Mouse (Mus musculus) brain, embryonic 14.5 days (tissue): ENCODE results near the gene Cpne6. TPM values are rescaled to one million over a fixed set of nuclear protein-coding genes. Genes with fewer than 3 reads are reported as not detected.

ENCODE experiments used
- DNase-seq: peaks from one replicate; pipeline ENCODE4 v3.0.0-alpha.2; 2011; ENCODE audit warnings: low read depth
- CTCF ChIP-seq: fragments of 200-500 bp; IDR thresholded peaks from 2 replicates; pipeline ENCODE4 v1.5.1; 2012; ENCODE audit warnings: inconsistent platforms, mild to moderate bottlenecking, moderate library complexity, borderline replicate concordance; ENCODE audit not compliant: insufficient read depth, insufficient read length; ENCODE audit errors: extremely low read depth
- POLR2A ChIP-seq: fragments of 200-500 bp; IDR thresholded peaks from 2 replicates; pipeline ENCODE4 v1.6.1; 2012; ENCODE audit warnings: mild to moderate bottlenecking, inconsistent platforms, borderline replicate concordance; ENCODE audit not compliant: poor library complexity, insufficient read depth, insufficient read length, severe bottlenecking; ENCODE audit errors: extremely low read depth
- polyA plus RNA-seq: library from polyadenylated mRNA; depleted of rRNA; stranded (reverse); fragments of >200 nt; gene quantifications from 2 replicates; pipeline ENCODE4 v1.2.3, GENCODE M21; 2012

Cpne6 gene
- polyA plus RNA-seq, 1 experiment: 6.7 TPM

DNA sequence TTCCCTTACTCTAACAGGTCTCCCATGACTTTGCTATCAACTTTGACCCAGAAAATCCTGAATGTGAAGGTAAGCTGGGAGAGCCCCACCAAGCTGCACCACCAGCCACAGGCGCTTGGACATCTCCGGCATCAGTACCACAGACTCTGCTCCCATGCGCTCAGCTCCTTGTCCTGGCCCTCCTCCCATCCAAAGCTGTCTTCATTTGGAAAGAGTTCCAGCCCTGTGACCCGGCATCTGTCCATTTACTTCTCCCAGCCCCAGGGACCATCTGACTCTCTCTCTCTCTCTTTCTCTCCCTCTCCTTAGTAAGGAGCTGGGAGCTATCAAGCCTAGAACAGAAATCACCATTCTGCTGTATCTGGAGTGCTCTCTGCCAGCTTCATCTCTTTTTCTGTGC is 5.6 kb downstream of the Cpne6 start:
- DNase-seq: no peak
- TF ChIP-seq POLR2A (no peak), CTCF (no peak)

DNA sequence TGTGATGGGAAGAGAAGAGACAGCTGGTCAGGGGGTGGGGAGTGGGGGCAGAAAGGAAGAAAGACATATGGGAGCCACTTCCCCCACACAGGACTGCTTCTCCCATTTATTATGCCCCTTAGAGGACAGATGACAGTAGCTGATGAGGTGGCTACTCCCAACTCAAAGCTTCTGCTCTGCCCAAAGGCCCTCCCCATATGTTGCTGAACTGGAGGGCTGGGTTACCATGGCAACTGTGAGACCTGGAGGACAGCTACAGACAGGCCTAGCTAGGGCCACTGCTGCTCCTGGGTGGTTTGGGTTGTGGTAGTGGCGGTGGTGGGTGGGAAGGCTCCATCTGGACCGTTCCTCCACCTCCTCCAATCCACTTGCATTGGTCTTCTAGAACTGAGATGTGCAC is 8.7 kb downstream of the Cpne6 start:
- TF ChIP-seq POLR2A: no peak
- TF ChIP-seq CTCF: no peak
- peak; percentile 79 for DNase-seq

DNA sequence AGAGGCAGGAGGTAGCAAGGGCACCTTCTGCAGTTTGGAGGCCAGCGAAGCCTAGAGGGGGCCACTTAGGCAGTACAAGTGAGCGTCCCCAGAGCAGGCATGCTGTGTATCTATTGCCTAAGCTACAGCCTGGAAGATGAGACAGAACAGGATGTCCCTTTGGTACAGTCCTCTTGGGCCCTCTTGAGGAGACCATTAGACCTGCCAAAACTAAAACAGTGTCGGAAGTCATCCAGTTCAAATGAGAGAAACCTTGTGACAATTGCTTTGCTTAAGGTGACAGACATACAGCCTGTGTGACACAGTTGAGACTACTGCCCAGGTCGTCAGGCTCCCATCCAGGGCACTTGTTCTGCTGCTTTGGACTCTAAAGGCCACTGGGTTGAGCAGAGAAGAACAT is 9.4 kb downstream of the Cpne6 start:
- no peak for DNase-seq
- no peak for TF ChIP-seq POLR2A
- no peak for TF ChIP-seq CTCF

DNA sequence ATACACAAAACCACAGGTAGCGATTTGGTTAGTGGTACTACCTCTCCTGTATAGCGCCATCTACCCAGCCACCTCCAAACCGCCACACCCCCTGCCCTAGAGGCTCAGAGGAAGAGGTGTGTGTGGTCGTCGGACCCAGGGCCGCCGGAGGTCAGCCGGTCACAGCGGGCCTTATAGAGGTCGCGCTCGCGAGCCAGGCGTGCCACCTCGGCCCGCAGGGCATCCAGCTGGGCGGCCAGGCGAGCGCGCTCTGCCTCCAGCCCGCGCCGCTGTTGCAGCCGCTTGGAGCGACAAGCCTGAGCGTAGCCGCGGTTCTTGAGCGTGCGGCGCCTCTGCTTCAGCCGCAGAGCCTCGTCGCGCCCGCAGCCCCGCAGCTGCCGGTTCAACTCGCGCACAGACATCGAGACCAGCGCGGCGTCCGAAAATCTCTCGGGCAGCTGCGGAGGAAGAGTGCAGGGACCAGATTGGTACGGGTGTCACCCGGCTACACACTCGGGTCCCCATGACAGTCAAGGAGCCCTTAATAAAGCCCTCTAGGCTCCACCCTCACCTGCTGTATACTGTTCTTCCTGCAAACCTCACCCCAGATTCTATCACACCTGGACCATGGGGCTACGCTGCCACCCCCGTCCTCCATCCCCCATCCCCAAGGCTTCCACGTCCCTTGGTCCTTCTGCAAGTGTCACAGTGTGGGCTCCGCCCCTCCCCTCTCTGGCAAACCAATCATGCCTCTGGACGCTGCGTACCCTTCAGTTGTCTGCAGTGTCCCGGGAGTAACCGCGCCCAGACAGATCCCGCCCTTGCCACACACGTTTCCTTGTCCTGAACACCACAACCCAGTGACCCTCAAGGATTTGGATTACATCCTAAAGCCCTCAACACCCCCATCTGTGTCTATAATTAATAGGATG is 10.5 kb downstream of the Cpne6 start:
- DNase-seq: peak; percentile 74
- TF ChIP-seq POLR2A (peak; percentile 13; the same call in 1 of the 2 replicates), CTCF (peak; percentile 29; the same call in 1 of the 2 replicates)

DNA sequence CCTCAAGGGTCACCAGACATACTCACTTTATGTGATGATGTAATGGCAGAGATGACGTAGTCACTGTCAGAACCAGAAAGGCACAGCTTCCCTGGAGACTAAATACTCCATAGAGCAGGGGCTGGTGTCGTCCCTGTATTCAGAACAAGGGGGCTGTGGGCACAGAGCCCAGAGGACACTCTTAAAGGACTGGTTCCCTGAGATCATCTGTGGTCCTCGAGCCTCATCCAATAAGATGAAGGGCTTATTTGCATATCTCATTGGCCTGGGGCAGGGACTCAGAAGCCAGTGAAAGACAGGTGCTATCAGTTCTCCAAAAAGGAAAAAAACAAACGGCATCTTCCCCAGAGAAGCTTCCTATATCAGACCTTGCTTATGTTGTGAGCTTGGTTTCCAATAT is 13.8 kb downstream of the Cpne6 start:
- TF ChIP-seq POLR2A: no peak
- no peak for TF ChIP-seq CTCF
- no peak for DNase-seq

DNA sequence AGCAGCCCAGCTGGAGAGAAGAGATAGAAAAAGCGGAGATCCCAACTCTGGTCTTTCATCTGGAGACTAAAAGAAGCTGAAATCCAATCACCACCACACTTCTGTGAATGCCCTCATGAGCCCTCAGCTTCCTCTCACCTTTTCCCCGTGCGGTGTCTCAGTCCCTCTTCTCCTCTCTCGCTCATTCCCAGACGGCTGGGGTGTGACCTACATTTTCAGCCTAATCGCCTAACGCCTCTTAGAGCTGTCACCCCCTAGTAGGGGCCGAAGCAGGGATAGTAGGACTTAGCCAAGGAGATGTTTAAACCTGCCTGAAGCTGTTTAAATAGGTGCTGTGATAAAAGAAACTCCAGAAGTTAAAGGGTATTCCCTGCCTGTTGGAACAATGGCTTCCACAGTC is 14.5 kb downstream of the Cpne6 start, which contains the start of gene Nrl:
TSS of gene Nrl (minus strand) at position 197 of the 400 bp plus-strand sequence.
- no peak for DNase-seq
- TF ChIP-seq POLR2A: no peak
- TF ChIP-seq CTCF: no peak

DNA sequence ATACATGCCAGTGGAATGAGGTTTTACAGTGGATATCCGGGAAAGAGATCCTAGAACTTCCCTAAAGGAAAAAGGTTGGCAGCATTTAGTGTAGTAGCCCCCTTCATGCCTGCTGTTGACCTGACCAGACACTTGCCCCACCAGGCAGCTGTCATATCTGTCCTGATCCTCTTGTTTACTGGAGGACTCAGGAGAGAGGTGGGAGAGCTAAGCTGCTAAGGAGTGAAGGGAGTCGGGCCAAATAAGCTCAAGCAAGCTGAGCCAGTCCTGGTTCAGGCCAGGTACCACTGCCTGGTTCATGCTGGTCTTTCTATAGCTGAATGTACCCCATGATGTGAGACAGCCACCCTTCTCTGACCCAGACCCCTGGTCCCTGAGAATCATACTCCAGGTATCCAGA is 16.4 kb downstream of the Cpne6 start:
- no peak for DNase-seq
- TF ChIP-seq POLR2A (no peak), CTCF (no peak)

DNA sequence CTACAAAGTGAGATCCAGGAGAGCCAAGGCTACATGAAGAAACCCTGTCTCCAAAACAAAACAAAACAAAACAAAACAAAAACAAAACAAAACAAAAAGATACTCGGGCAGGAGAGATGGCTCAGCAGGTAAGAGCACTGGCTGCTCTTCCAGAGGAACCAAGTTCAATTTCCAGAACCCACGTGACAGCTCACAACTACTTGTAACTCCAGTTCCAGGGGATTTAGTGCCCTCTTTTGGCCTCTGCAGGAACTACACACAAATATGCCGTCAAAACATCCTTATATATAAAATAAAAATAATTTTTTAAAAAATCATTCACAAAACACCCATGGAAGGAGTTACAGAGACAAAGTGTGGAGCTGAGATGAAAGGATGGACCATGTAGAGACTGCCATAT is 17.7 kb downstream of the Cpne6 start:
- peak; percentile 65 for DNase-seq
- TF ChIP-seq CTCF: peak; percentile 48; the same call in 1 of the 2 replicates
- TF ChIP-seq POLR2A: no peak

DNA sequence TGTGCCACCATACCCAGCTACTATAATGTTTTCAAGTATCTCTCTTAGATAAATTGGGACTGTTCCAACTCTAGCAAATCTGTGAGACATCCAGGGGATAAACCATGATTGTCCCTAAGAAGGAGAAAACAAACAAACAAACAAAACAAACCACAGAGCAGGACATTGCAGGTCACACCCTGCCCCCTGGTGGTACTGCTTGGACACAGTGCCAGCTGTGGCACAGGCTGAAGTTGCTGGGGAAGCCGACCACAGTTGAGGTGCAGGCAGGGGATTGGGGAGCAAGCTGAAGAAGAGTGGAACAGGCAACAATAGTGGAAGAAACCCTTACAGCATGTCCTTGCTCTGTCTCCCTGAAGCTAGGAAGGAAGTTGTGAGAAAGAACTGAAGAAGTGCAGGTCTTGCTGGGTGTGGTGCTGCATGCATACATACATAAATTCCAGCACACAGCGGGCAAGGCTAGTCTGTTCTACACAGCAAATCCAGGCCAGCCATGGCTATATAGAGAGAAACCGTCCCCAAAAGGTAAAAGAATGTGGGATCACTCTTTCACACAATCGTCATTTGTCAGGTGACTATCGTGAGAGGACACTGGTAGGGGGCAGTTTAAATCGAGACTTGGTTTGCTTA is 26.0 kb downstream of the Cpne6 start:
- TF ChIP-seq POLR2A (no peak), CTCF (peak; percentile 72)
- peak; percentile 37 for DNase-seq

DNA sequence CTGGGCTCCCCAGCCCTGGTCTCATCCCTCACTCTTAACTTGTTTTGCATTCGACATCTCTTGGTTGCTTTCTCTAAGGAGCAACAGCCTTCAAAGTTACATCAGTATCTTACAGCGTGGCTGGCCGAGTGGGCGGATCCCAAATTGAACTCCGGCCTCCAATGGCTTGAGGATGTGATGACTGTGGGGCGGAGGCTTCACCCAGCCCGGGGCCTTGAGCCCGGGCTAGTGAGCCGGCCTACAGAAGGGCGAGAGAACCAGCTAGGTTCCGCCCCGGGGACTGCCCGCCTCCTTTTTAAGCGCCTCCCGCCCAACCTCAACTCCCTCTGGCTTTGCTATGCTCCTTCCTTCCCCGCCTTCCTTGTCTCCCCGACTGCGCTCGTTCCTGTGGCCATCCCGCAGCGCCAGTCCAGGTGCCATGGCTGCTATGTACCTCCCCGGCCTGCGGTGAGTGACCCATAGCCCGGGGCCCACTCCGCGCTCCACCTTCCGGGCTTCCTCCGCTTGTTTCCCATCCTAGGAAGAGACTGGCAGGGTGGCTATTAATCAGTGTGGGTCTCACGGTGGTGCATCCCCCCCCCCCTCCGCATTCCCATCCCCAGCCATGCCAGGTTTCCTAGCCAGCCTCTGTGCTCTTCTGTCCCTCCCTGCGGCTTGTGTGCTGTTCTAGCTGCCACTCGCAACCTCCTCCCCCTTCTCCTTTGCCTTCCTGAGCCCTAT is 30.0 kb downstream of the Cpne6 start, which contains the start of gene Pck2:
TSS of gene Pck2 (plus strand) at position 200 of the 720 bp plus-strand sequence.
- peak; percentile 87 for DNase-seq
- TF ChIP-seq POLR2A: peak; percentile 21; the same call in 1 of the 2 replicates
- no peak for TF ChIP-seq CTCF

DNA sequence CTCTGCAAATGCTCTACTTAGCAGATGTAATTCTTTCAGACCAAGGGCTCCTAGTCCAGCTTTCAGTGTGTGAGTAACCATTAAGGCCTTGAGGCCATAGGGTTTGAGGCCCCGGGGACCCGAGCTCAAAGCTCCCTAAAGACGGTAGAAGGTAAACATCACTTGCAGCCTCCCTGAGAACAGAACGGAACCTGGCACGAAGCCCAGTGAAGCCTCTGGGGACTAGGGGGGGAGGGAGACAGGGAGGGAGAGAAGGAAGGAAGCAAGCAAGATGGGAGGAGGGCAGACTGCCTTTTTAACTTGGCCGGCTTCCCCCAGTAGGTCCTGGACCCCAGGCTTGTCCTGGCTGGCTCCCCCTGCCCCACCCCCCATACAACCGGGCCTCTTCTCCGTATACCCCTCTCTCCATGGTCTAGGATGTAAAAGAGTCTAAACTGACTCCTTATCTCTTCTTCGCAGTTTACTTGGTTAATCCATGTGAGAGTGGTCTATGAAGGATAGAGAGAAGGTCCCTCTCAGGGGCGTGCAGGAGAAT is 30.6 kb downstream of the Cpne6 start:
- TF ChIP-seq POLR2A: no peak
- no peak for TF ChIP-seq CTCF
- peak; percentile 93 for DNase-seq

DNA sequence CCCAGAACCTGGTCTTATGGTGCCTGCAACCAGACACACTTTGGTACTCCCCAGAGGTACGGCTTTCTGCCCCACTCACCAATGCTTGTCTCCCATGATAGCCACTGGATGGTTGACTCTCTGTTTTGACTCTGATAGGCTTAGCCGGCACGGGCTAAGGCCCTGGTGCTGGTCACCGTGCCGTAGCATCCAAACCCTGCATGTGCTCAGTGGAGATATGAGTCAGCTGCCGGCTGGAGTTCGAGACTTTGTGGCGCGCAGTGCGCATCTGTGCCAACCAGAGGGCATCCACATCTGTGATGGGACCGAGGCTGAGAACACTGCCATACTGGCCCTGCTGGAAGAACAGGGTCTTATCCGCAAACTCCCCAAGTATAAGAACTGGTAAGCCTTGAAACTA is 32.0 kb downstream of the Cpne6 start:
- no peak for TF ChIP-seq CTCF
- TF ChIP-seq POLR2A: no peak
- no peak for DNase-seq
